Mouse (Mus musculus) thymus, adult 18-20 months (tissue): Measurements from ENCODE around the gene Hps6.

ENCODE experiments used
- DNase-seq, 2 experiments: peaks; one replicate each; pipeline ENCODE4 v3.0.0; 2022; ENCODE audit warnings: mixed read lengths in 2 of 2

Gene Hps6

DNA sequence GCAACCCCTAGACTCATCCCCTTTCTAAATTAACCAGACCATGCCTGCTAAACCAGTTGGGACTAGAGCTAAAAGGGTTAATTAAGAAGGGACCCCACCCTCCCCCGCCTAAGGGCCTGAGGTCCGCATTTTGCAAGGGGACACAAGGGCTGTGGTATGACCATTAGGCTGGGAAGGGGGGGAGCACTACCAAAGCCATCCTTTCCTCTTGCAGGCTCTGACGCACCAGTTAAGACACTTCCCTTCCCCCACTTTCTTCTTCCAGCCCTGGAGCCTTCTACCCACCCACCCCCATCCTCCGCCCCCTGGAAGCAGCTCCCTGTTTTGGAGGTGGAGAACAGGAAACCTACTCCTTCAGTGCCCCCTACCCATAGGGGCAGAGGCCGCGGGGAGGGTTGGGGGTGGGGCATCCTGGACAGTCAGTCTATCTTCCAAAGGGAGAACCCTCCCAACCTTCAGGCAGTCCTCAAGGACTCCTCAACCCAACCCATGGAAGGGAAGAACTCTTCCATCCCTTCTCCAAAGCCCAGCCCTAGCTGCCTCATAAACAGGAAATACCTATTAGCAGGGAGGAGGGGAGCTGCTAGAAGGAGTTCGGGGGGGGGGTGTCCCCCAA is 42.5 kb downstream of the Hps6 start:
- peak in 1 of 2 experiments; percentile 22 for DNase-seq

DNA sequence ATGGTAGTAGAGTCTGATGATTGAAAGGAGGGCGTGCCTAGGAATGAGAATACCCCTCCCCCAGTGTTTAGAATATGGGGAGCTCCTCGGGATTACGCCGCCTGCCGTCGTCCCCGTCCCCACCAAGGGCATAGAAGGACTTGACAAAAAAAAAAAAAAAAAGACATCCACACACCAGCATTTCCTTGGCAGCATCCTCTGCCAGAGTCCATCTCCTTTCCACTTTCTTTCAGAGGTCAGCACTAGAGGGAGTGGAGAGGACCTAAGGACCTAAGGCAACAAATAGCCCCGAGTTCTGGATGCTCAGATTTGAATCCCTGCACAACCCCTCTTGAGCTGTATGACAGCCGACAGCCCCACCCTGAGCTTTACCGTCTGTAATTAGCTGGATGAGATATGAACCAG is 43.3 kb downstream of the Hps6 start:
- no peak for DNase-seq

DNA sequence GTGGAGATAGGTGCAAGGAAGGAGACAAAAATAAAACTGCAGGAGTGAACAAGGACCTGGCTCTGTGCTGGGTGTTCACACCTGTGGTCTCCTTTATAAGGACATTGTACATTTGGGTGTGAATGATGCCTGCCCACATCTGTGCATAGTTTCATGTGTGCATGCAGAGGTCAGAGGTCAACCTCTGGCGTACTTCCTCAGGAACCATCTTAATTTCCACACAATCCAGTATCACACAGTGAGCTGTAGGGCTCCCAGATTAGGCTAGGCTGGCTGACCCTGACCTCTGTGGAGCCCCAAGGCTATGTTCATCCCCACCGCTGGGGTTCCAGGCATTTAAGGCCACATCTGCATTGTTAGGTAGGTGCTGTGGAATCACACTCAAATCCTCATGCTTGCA is 44.1 kb downstream of the Hps6 start:
- DNase-seq: no peak

DNA sequence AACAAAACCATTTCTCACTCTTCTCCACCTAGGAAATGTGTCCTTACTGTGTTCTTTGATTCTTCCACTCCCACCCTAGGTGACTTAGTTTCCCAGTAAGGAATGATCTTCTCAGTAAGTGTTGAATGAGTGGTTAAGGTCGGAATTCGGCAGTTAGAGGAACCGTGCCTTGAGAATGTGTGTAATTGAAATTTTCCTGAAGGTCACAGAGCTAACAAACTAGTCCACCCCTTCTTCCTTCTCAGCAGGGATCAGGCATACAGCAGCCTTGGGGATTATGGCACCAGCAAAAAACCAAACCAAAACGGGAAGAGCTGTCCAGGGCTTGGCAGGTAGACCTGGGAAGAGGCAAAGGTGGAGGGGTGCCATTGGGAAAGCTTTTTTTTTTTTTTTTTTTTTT is 45.8 kb downstream of the Hps6 start:
- no peak for DNase-seq

DNA sequence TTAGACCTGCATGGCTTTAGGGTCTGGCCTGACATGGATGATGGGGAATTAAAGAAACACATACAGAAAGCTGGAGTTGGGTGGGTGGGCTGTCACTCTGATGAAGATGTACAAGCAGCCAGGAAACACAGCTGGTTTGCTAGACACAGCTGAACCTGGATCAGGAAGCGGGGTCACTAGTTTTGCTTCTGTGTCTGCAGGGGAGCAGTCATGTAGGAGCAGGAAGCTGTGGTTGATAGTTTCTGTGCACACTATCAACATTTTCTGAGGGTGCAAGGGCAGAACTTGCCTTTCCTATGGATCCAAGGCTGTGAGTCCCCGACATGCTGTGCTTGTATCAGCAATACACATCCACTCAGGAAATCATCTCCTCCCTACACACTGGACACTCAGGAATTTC is 47.2 kb downstream of the Hps6 start:
- peak; percentile 21 to 59 for DNase-seq
